Mouse (Mus musculus): ENCODE measurements around the gene Hcar2. TPM values are rescaled to one million over a fixed set of nuclear protein-coding genes. Genes with fewer than 3 reads are reported as not detected.

The Hcar2 gene
- total RNA-seq, 4 experiments from 2014 or later: 0.13 to 0.25 TPM; not detected in 2

Other genes with a start within 250 kb of the Hcar2 start
- gene Clip1, start 180.9 kb downstream of the Hcar2 start, total RNA-seq (2022): 100 to 1,000 TPM; 341 to 375 (median 357) TPM
- 10 to 100 TPM in 3 of 4 experiments, 1 to 10 TPM in 1; 10.0 to 15.4 (median 11.6) TPM for gene Zcchc8, start 144.4 kb downstream of the Hcar2 start, total RNA-seq (2022)
- 10 to 100 TPM; 28.1 to 39.6 (median 33.0) TPM for gene Rsrc2, start 116.1 kb downstream of the Hcar2 start, total RNA-seq (2022)
- under 1 TPM in 1 of 4 experiments, not detected in 3; 0.05 TPM for gene Kntc1, start 115.8 kb downstream of the Hcar2 start, total RNA-seq (2022)
- gene Hcar1, start 14.5 kb upstream of the Hcar2 start, total RNA-seq (2022): under 1 TPM; 0.12 to 0.72 (median 0.32) TPM
- gene Denr, start 41.7 kb upstream of the Hcar2 start, total RNA-seq (2022): 10 to 100 TPM; 49.2 to 59.2 (median 52.6) TPM
- under 1 TPM in 1 of 4 experiments, not detected in 3; 0.94 TPM for gene Gm43518, start 61.9 kb upstream of the Hcar2 start, total RNA-seq (2022)
- gene Ccdc62, start 65.2 kb upstream of the Hcar2 start, total RNA-seq (2022): 1 to 10 TPM in 3 of 4 experiments, under 1 TPM in 1; 0.56 to 2.1 (median 1.3) TPM
- 10 to 100 TPM in 2 of 4 experiments, 1 to 10 TPM in 2; 8.7 to 15.9 (median 11.4) TPM for gene Hip1r, start 108.1 kb upstream of the Hcar2 start, total RNA-seq (2022)
- gene Vps37b, start 166.8 kb upstream of the Hcar2 start, total RNA-seq (2022): 1 to 10 TPM; 4.6 to 6.2 (median 5.1) TPM
- 1 to 10 TPM; 7.2 to 9.5 (median 8.8) TPM for gene Abcb9, start 230.3 kb upstream of the Hcar2 start, total RNA-seq (2022)
- 10 to 100 TPM; 15.4 to 19.7 (median 17.3) TPM for gene Ogfod2, start 246.8 kb upstream of the Hcar2 start, total RNA-seq (2022)

All from gastrocnemius, adult 8-10 months (tissue).